8 mouse cellular contexts compared by ENCODE assay signal in genomic region chr8:11550281-11550948, GRCm38 (mm10). TPM values are rescaled to one million over a fixed set of nuclear protein-coding genes. Genes with fewer than 3 reads are reported as not detected.
DNase-seq lines count a peak whose midpoint lies in the region; ATAC-seq and TF ChIP-seq lines count a peak whose summit lies in the region.

Gene Cars2 (minus strand): TSS chr8:11550783.

- peaks cover 36% of the 10 kb centered on the region for H3K36me3 ChIP-seq in E14TG2a.4 (ENCODE audit: insufficient read depth, low read length)
- H3K36me3 ChIP-seq in forebrain, embryonic 14.5 days (ENCODE audit: control insufficient read depth, insufficient read depth, low read length): 0 out of 2 replicates have a peak, but pooled peaks cover 7% of the 10 kb centered on the region
- peaks cover 11% of the 10 kb centered on the region for H3K36me3 ChIP-seq in neural tube, embryonic 15.5 days

- peak within 1 kb of the TSS; percentile 90 for H3K27ac ChIP-seq in forebrain, embryonic 14.5 days (ENCODE audit: low read depth, low read length)
- peak within 1 kb of the TSS; percentile 93 for H3K27ac ChIP-seq in neural tube, embryonic 15.5 days (replicated peaks)

- DNase-seq in forebrain, embryonic 14.5 days (ENCODE audit: low spot score): peak; percentile 93
- peak; percentile 91 to 94 for DNase-seq in heart, postnatal 14 days
- peak; percentile 92 for DNase-seq in layer of hippocampus, adult 11-12 months (ENCODE audit: low spot score)
- peak; percentile 96 for DNase-seq in lung, adult 18-20 months
- peak; percentile 88 for DNase-seq in testis, postnatal 14 days (ENCODE audit: low spot score)

- peak within 1 kb of the TSS; percentile 87 for H3K9ac ChIP-seq in forebrain, embryonic 14.5 days (ENCODE audit: low read length)
- H3K9ac ChIP-seq in neural tube, embryonic 15.5 days (replicated peaks): peak within 1 kb of the TSS; percentile 95

- TF ChIP-seq CTCF in E14TG2a.4 (conservative IDR thresholded peaks at IDR 0.05; ENCODE audit: low read length): no peak

- H3K27me3 ChIP-seq in E14TG2a.4 (ENCODE audit: insufficient read depth, low read length): no peaks in the 10 kb centered on the region
- H3K27me3 ChIP-seq in forebrain, embryonic 14.5 days (replicated peaks; ENCODE audit: control insufficient read depth, insufficient read depth, low read length): no peaks in the 10 kb centered on the region
- H3K27me3 ChIP-seq in neural tube, embryonic 15.5 days (replicated peaks): no peaks in the 10 kb centered on the region

- H3K4me1 ChIP-seq in E14TG2a.4 (replicated peaks; ENCODE audit: low read depth, low read length): peaks cover 62% of the 10 kb centered on the region
- peaks cover 12% of the 10 kb centered on the region for H3K4me1 ChIP-seq in forebrain, embryonic 14.5 days (ENCODE audit: control insufficient read depth, insufficient read depth, low read length)
- H3K4me1 ChIP-seq in neural tube, embryonic 15.5 days: peaks cover 30% of the 10 kb centered on the region

- no peaks in the 10 kb centered on the region for H3K9me3 ChIP-seq in E14TG2a.4 (ENCODE audit: low read length)
- H3K9me3 ChIP-seq in forebrain, embryonic 14.5 days (replicated peaks; ENCODE audit: control insufficient read depth, low read length): no peaks in the 10 kb centered on the region
- H3K9me3 ChIP-seq in neural tube, embryonic 15.5 days (replicated peaks): no peaks in the 10 kb centered on the region

- H3K4me2 ChIP-seq in forebrain, embryonic 14.5 days (ENCODE audit: low read length): peak within 1 kb of the TSS; percentile 81
- H3K4me2 ChIP-seq in neural tube, embryonic 15.5 days: peak within 1 kb of the TSS; percentile 82

- WGBS in forebrain, embryonic 14.5 days: under 1% methylated on average over 53 of the region's 53 CpGs
- WGBS in neural tube, embryonic 15.5 days: under 1% methylated on average over 53 of the region's 53 CpGs

- H3K4me3 ChIP-seq in E14TG2a.4 (replicated peaks; ENCODE audit: low read length): peak within 1 kb of the TSS; percentile 90
- peak within 1 kb of the TSS; percentile 77 for H3K4me3 ChIP-seq in forebrain, embryonic 14.5 days (ENCODE audit: low read depth, low read length)
- peak within 1 kb of the TSS; percentile 87 for H3K4me3 ChIP-seq in neural tube, embryonic 15.5 days (replicated peaks)

- ATAC-seq in cerebellum, adult (ENCODE audit: insufficient number of reproducible peaks, low FRiP score, low TSS enrichment): peak; percentile 67
- peak; percentile 70 for ATAC-seq in forebrain, embryonic 14.5 days
- ATAC-seq in neural tube, embryonic 15.5 days (ENCODE audit: low FRiP score): peak; percentile 49

- intact Hi-C loops in heart, postnatal 14 days (cut with DNase I): loop anchor here (2.0 kb wide), 1 partner anchor 52 kb away; no protein-coding TSS in a partner anchor

RNA-seq across cellular contexts. Expression of gene Cars2, which starts in this region (rescaled TPM):
- 26.0 and 30.5 TPM in 2 replicates for polyA plus RNA-seq in forebrain, embryonic 14.5 days (2014; fragmentation: Nextera tagmentation; extraction: Ambion mirVana)
- total RNA-seq in heart, postnatal 14 days (2021): 10 to 100 TPM; 37.0 TPM
- 26.8 and 27.7 TPM in 2 replicates for polyA plus RNA-seq in neural tube, embryonic 15.5 days (2015; fragmentation: Nextera tagmentation; extraction: Ambion mirVana)

Comparison
In these comparisons a context has a peak if more than half of its experiments do, and no peak if none do; other contexts are left out.
1. Peak in every context shown above with its lines: DNase-seq, ATAC-seq, H3K4me3 ChIP-seq and H3K27ac ChIP-seq.